Mouse (Mus musculus) bone marrow macrophage, adult 2 months (primary cell): Measurements from ENCODE around the gene Tbc1d14.

Source experiments
- CTCF ChIP-seq: IDR thresholded peaks from 2 replicates; pipeline ENCODE4 v1.5.1; 2012; ENCODE audit warnings: low read depth, mild to moderate bottlenecking, low read length, moderate library complexity
- POLR2A ChIP-seq: IDR thresholded peaks from 2 replicates; pipeline ENCODE4 v1.6.1; 2012; ENCODE audit warnings: mild to moderate bottlenecking, low read depth, low read length, borderline replicate concordance

GRCm38 (mm10) chr5:36493919-36494318, 99.2 kb downstream of the Tbc1d14 start:
- TF ChIP-seq CTCF (no peak), POLR2A (no peak)
